Mouse (Mus musculus) embryonic facial prominence, embryonic 14.5 days (tissue): ENCODE measurements around the gene Tdrkh. TPM values are rescaled to one million over a fixed set of nuclear protein-coding genes. Genes with fewer than 3 reads are reported as not detected.

ENCODE experiments used
- ATAC-seq: fragments of 200-750 bp; cut with Nextera tagmentation; 2 replicates; pipeline ENCODE4 v1.8.0; 2017; ENCODE audit warnings: low read depth, moderate number of reproducible peaks, moderate TSS enrichment
- DNase-seq: peaks from one replicate; pipeline ENCODE4 v3.0.0-alpha.2; 2015; ENCODE audit warnings: low spot score
- H3K27ac ChIP-seq: fragments of 300-500 bp; sonication (generic); replicated peaks from 2 replicates; pipeline ENCODE4 v1.5.1; 2014; ENCODE audit warnings: low read depth, mild to moderate bottlenecking, low read length, moderate library complexity
- H3K27me3 ChIP-seq: fragments of 300-500 bp; sonication (generic); replicated peaks from 2 replicates; pipeline ENCODE4 v1.6.1; 2014; ENCODE audit warnings: low read length; ENCODE audit not compliant: control insufficient read depth, insufficient read depth
- H3K36me3 ChIP-seq: fragments of 300-500 bp; sonication (generic); 2 replicates; pipeline ENCODE4 v1.6.1; 2014; ENCODE audit warnings: low read length, mixed read lengths; ENCODE audit not compliant: control insufficient read depth, insufficient read depth
- H3K4me1 ChIP-seq: fragments of 300-500 bp; sonication (generic); 2 replicates; pipeline ENCODE4 v1.6.1; 2014; ENCODE audit warnings: antibody characterized with exemption, low read length; ENCODE audit not compliant: control insufficient read depth, insufficient read depth
- H3K4me2 ChIP-seq: fragments of 300-500 bp; sonication (generic); 2 replicates; pipeline ENCODE4 v1.6.1; 2014; ENCODE audit warnings: low read depth, mild to moderate bottlenecking, low read length, moderate library complexity, mixed read lengths
- H3K4me3 ChIP-seq: fragments of 300-500 bp; sonication (generic); 2 replicates; pipeline ENCODE4 v1.5.1; 2014; ENCODE audit warnings: low read depth, mild to moderate bottlenecking, low read length
- H3K9ac ChIP-seq: fragments of 300-500 bp; sonication (generic); 2 replicates; pipeline ENCODE4 v1.6.1; 2014; ENCODE audit warnings: low read depth, mild to moderate bottlenecking, low read length, moderate library complexity, mixed read lengths
- H3K9me3 ChIP-seq: fragments of 300-500 bp; sonication (generic); 2 replicates; pipeline ENCODE4 v1.6.1; 2016; ENCODE audit warnings: low read length; ENCODE audit not compliant: control insufficient read depth
- WGBS: fragments of 180-500 bp; shearing (Covaris S2); extraction: QIAGEN DNeasy Blood & Tissue Kit; methylation state at CpG from one replicate; pipeline ENCODE4 v1.1.7; 2014; 5-methylcytosine and 5-hydroxymethylcytosine counted together
- polyA plus RNA-seq: library from polyadenylated mRNA; unstranded; fragments of >200 nt; fragmentation: Nextera tagmentation; extraction: Ambion mirVana; gene quantifications from 2 replicates; pipeline ENCODE4 v1.2.1, GENCODE M21; 2014

The Tdrkh gene
- polyA plus RNA-seq = 8.9 and 9.7 TPM in 2 replicates

DNA sequence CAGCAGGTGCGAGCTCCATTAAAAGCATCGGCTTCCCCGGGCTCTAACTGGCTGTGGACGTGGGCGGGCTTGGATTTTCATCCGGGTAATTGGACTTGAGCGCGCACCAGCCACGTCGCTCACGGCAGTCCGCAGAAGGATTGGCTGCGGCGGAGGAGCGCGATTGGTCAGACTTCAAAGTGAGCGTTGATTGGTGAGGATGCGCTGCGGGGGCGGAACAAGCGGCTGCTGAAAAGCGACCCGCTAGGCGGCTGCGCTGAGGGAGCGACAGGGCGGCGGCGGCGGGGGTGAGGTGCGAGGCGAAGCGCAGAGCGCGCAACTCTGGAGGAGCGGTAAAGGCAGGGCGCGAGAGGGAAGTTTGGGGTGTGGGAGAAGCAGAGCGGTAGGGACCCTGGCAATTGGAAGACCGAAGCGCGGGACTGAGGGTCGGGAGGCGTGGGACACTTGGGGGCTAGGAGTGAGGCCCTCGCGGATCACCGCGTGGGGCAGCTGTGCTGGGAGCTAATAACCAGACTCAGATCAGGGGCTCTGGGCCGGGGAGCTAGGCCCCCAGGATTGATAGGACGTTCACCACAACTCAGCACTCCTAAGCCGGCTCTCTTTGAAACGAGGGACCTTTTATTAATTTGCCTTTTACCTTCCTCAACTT is at the start of gene Tdrkh:
TSS of gene Tdrkh (plus strand) at position 243 of the 649 bp plus-strand sequence.
- Histone ChIP-seq H3K9me3 (no peaks in the 10 kb centered on the region), H3K36me3 (no peaks in the 10 kb centered on the region), H3K4me3 (peak within 1 kb of the TSS; percentile 49), H3K9ac (peak within 1 kb of the TSS; percentile 61), H3K4me1 (peaks cover 8% of the 10 kb centered on the region; the same call in 1 of the 2 replicates), H3K4me2 (peak within 1 kb of the TSS; percentile 85), H3K27ac (no peak within 1 kb of the TSS), H3K27me3 (no peaks in the 10 kb centered on the region)
- whole genome bisulfite sequencing = 9% methylated on average over 52 of the region's 52 CpGs
- ATAC-seq (peak; percentile 100), DNase-seq (peak; percentile 99)

DNA sequence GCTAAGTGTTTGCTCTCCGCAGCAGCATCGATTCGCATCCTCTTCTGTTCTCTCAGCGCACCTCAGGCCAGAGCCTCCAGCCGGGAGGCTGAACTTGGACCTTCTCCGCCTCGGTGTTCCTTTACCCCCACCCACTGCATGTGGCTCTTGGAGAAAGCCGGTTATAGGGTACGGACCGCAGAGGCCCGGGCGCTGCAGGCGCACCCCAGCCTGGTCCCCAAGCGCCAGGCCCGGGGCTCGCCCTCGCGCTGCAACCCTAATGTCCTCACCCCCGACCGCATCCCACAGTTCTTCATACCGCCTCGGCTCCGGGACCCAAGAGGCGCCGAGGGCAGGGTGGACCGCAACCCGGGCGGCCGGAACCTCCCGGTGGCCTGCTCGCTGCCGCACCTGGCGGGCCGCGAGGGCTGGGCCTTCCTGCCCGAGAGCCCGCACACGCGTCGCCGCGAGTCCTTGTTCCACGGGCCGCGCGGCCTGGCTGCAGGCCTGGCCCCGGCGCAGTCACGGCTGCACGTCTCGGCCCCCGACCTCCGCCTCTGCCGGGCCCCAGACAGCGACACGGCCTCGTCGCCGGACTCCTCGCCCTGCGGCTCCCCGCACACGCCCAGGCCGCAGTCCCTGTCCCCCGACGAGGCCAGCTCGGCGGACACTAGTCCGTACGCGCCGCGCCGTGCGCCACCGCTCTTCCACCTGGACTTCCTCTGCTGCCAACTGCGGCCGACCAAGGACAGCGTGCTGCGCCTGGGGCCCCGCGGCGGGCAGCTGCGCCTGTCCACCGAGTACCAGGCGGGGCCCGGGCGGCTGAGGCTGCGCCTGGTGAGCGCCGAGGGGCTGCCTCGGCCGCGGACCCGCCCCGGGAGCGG is 49.6 kb upstream of the Tdrkh start:
- H3K27me3 ChIP-seq = peaks cover 23% of the 10 kb centered on the region; the same call in 1 of the 2 replicates
- H3K4me3 ChIP-seq = peak overlapping the region; percentile 65
- H3K27ac ChIP-seq = peak overlapping the region; percentile 52
- ATAC-seq (peak; percentile 68), DNase-seq (peak; percentile 59)
- peak overlapping the region; percentile 88 for H3K9ac ChIP-seq
- peak overlapping the region; percentile 94 for H3K4me2 ChIP-seq
- no peaks in the 10 kb centered on the region for H3K9me3 ChIP-seq
- WGBS = 16% methylated on average over 36 of the region's 97 CpGs
- no peaks in the 10 kb centered on the region for H3K36me3 ChIP-seq
- H3K4me1 ChIP-seq = peaks cover 3% of the 10 kb centered on the region; the same call in 1 of the 2 replicates

DNA sequence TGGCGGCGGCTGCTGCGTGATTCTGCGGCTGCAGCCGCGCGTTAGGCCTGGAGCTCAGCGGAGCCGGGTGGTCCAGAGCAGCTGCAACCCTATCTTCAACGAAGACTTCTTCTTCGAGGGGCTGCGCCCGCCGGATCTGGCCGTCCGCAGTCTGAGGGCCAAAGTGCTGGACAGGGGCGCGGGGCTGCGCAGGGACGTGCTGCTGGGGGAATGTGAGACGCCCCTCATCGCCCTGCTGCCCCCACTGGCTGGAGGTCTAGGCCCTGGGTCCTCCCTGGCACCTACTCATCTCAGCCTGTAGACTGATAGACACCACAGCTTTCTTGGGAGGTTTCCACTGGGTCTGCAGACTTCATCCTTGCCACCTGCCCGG is 48.9 kb upstream of the Tdrkh start:
- Histone ChIP-seq H3K4me2 (peak overlapping the region; percentile 94), H3K9me3 (no peaks in the 10 kb centered on the region), H3K27ac (peak overlapping the region; percentile 52; the same call in 1 of the 2 replicates), H3K4me1 (peaks cover 3% of the 10 kb centered on the region; the same call in 1 of the 2 replicates), H3K4me3 (peak overlapping the region; percentile 65), H3K9ac (peak overlapping the region; percentile 88), H3K27me3 (peaks cover 23% of the 10 kb centered on the region; the same call in 1 of the 2 replicates), H3K36me3 (no peaks in the 10 kb centered on the region)
- no peak for DNase-seq
- 6% methylated on average over 8 of the region's 23 CpGs for WGBS
- peak; percentile 26; the same call in 1 of the 2 replicates for ATAC-seq

DNA sequence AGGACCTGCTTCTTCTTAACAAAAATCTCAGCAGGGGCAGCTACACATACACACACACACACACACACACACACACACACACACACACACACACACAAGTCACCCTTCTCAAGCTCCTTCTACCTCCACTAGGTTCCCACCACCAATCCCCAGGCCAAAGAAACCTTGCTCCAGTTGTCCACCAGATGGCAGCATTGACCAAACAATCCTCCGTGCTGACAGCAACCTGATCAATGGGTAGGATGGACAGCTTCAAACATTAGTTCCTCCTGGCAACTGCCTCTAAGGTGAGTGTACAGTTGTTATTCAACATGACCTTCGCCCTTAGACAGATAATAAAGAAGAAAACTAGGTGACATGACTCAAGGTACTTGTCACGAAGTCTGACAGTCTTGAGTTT is 46.3 kb upstream of the Tdrkh start:
- H3K4me1 ChIP-seq = peaks cover 6% of the 10 kb centered on the region
- 14% methylated on average over 3 of the region's 3 CpGs for WGBS
- H3K4me3 ChIP-seq = no peak overlapping the region
- H3K36me3 ChIP-seq = no peaks in the 10 kb centered on the region
- H3K27me3 ChIP-seq = peaks cover 23% of the 10 kb centered on the region; the same call in 1 of the 2 replicates
- no peak overlapping the region for H3K4me2 ChIP-seq
- no peaks in the 10 kb centered on the region for H3K9me3 ChIP-seq
- ATAC-seq (no peak; the same call in 1 of the 2 replicates), DNase-seq (peak; percentile 71)
- no peak overlapping the region for H3K9ac ChIP-seq
- no peak overlapping the region for H3K27ac ChIP-seq

DNA sequence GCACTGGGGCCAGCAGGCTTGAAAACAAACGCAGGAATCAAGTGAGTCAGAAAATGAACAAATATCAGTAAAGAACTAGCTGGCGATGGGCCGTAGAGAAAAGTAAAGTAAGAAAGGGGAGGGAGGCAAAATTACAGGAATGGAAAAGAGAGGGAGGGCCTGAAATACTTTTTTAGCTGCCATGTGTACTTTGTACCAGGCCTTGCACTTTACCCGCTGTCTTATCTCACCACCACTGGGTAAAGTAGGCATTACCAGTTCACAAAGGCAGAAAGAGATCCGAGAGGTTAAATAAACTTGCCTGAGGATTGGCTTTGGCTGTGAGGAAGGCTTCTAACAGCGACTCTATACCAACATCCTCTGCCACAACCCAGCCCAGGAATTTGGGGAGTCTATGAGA is 45.6 kb upstream of the Tdrkh start:
- no peak overlapping the region for H3K9ac ChIP-seq
- ATAC-seq (no peak), DNase-seq (no peak)
- peaks cover 13% of the 10 kb centered on the region for H3K4me1 ChIP-seq
- H3K4me3 ChIP-seq = no peak overlapping the region
- no peak overlapping the region for H3K4me2 ChIP-seq
- 82% methylated on average over 6 of the region's 6 CpGs for WGBS
- H3K27ac ChIP-seq = no peak overlapping the region
- H3K9me3 ChIP-seq = no peaks in the 10 kb centered on the region
- peaks cover 18% of the 10 kb centered on the region; the same call in 1 of the 2 replicates for H3K27me3 ChIP-seq
- H3K36me3 ChIP-seq = no peaks in the 10 kb centered on the region

DNA sequence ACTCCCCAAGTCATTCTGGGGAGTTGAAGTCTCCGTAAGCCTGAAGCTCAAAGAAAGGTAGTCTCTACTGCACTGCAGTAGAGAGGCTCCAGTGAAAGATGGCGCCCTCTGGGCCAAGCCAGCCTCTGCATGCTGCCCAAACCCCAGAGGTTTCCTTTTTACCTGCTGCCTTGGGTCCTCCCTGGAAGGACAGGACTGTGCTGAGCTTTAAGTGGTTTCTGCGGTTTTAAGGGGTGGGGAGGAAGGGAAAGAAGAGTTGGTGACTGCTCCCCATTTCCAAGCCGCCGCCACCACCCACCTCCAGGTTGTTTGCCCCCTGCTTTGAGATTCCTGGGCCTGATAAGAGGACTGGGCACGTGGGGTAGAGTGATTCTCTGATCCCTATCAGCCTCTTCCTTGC is 44.4 kb upstream of the Tdrkh start:
- no peak overlapping the region for H3K27ac ChIP-seq
- ATAC-seq (no peak), DNase-seq (no peak)
- WGBS = 62% methylated on average over 6 of the region's 6 CpGs
- H3K27me3 ChIP-seq = peaks cover 8% of the 10 kb centered on the region; the same call in 1 of the 2 replicates
- H3K4me3 ChIP-seq = no peak overlapping the region
- H3K9me3 ChIP-seq = no peaks in the 10 kb centered on the region
- H3K36me3 ChIP-seq = no peaks in the 10 kb centered on the region
- no peak overlapping the region for H3K9ac ChIP-seq
- H3K4me1 ChIP-seq = peaks cover 20% of the 10 kb centered on the region
- no peak overlapping the region for H3K4me2 ChIP-seq

DNA sequence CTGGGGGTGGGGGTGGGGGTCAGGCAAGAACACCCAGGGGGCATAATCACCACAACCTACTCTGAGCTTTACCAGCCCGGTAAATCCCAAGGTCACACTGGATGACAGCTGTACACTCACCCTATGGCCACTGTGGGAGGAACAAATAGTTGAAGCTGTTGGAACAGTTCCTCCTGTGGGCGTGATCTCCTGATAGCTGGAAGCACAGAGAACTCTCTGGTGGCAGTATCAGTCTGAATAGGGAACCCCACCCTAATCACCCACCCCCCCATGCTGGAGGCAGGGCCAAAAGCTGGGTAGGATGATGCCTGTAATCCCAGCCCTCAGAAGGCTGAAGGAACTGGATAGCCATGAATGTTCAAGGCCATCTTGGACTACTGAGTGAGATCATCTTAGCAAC is 43.4 kb upstream of the Tdrkh start:
- 53% methylated on average over 2 of the region's 2 CpGs for WGBS
- no peak for ATAC-seq
- no peak overlapping the region for H3K4me3 ChIP-seq

DNA sequence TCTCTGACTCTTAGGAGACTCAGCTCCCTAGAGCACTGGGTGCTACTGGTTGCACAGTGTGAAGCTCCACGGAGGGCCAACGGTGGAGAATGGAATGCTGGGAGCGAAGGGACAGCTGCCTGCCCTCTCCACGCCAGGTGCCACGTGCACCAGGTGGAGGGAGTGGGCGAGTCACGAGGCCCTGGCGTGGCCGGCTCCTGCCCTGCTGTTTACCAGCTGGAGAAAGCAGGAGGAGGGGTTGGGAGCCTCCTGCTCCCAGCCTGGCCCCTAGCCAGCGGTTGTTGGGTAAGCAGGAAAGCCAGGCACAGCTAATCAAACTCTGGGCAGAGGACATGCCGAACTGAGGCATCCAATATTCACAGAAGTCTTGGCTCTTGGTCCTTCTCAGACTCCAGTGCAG is 41.4 kb upstream of the Tdrkh start:
- ATAC-seq = peak; percentile 65
- Histone ChIP-seq H3K36me3 (no peaks in the 10 kb centered on the region), H3K27ac (no peak overlapping the region)

More for the DNA sequence above, 43.4 kb upstream of the Tdrkh start:
- Histone ChIP-seq H3K27me3 (peaks cover 3% of the 10 kb centered on the region; the same call in 1 of the 2 replicates), H3K9ac (no peak overlapping the region), H3K9me3 (no peaks in the 10 kb centered on the region), H3K36me3 (no peaks in the 10 kb centered on the region), H3K4me2 (no peak overlapping the region), H3K4me1 (peaks cover 21% of the 10 kb centered on the region), H3K27ac (no peak overlapping the region)
- DNase-seq = no peak

More for the DNA sequence above, 41.4 kb upstream of the Tdrkh start:
- DNase-seq = peak; percentile 90
- Histone ChIP-seq H3K4me3 (no peak overlapping the region; the same call in 1 of the 2 replicates), H3K27me3 (no peaks in the 10 kb centered on the region), H3K9me3 (no peaks in the 10 kb centered on the region), H3K4me1 (peaks cover 21% of the 10 kb centered on the region), H3K9ac (peak overlapping the region; percentile 42), H3K4me2 (peak overlapping the region; percentile 49)
- 5% methylated on average over 11 of the region's 11 CpGs for WGBS
